Mouse (Mus musculus) CH12.LX (cell line): Measurements from ENCODE around the gene Best1. TPM values are rescaled to one million over a fixed set of nuclear protein-coding genes. Genes with fewer than 3 reads are reported as not detected.

ENCODE experiments used
- DNase-seq: peaks from one replicate; pipeline ENCODE4 v3.0.0-alpha.2; 2013; ENCODE audit errors: extremely low read depth
- H3K27ac ChIP-seq: 2 replicates; pipeline ENCODE4 v1.5.1; 2012; ENCODE audit warnings: low read depth, mild to moderate bottlenecking, control low read depth, moderate library complexity; ENCODE audit not compliant: insufficient read depth
- H3K27me3 ChIP-seq: replicated peaks from 2 replicates; pipeline ENCODE3; 2012; ENCODE audit warnings: inconsistent platforms
- H3K36me3 ChIP-seq, 2 experiments: replicated peaks in 1 of 2; 2 replicates each; pipeline versions ENCODE3 to v1.6.1; 2012; ENCODE audit warnings: inconsistent platforms in 1 of 2, low read length in 1 of 2, mild to moderate bottlenecking in 1 of 2, mixed read lengths in 1 of 2, moderate library complexity in 1 of 2; ENCODE audit not compliant: control insufficient read depth in 1 of 2, insufficient read depth in 1 of 2
- H3K4me1 ChIP-seq, 2 experiments: 2 replicates each; pipeline ENCODE4 v1.6.1; 2012; ENCODE audit warnings: inconsistent platforms in 1 of 2, moderate library complexity in 1 of 2; ENCODE audit not compliant: insufficient read depth in 2 of 2, control insufficient read depth in 1 of 2
- H3K4me2 ChIP-seq: 2 replicates; pipeline ENCODE4 v1.6.1; 2012; ENCODE audit warnings: low read depth, mild to moderate bottlenecking, control low read depth; ENCODE audit not compliant: poor library complexity, insufficient read depth, severe bottlenecking
- H3K4me3 ChIP-seq, 3 experiments: fragments of 150-350 bp in 1 of 3; sonication (generic) in 1 of 3; replicated peaks in 1 of 3; 2 replicates each; pipeline versions ENCODE3 to v1.5.1; 2011 to 2012; ENCODE audit warnings: low read depth in 2 of 3, low read length in 2 of 3, mild to moderate bottlenecking in 2 of 3, moderate library complexity in 2 of 3, control low read depth in 1 of 3, improper control_type of control experiment in 1 of 3, inconsistent platforms in 1 of 3, mixed read lengths in 1 of 3; ENCODE audit not compliant: poor library complexity in 1 of 3
- H3K79me2 ChIP-seq: replicated peaks from 2 replicates; pipeline ENCODE4 v1.6.1; 2012; ENCODE audit warnings: mild to moderate bottlenecking, moderate library complexity; ENCODE audit not compliant: control insufficient read depth, poor library complexity, insufficient read depth, severe bottlenecking; ENCODE audit errors: extremely low read depth
- H3K9ac ChIP-seq: 2 replicates; pipeline ENCODE4 v1.6.1; 2012; ENCODE audit warnings: low read depth, mild to moderate bottlenecking, control low read depth, moderate library complexity; ENCODE audit not compliant: insufficient read depth
- H3K9me3 ChIP-seq: replicated peaks from 2 replicates; pipeline ENCODE3; 2012; ENCODE audit warnings: low read length, inconsistent platforms, mixed read lengths
- CHD1 ChIP-seq: IDR thresholded peaks from 2 replicates; pipeline ENCODE4 v1.6.1; 2012; ENCODE audit warnings: low read depth, low read length, improper control_type of control experiment, inconsistent platforms
- CHD2 ChIP-seq: IDR thresholded peaks from 2 replicates; pipeline ENCODE4 v1.6.1; 2011; ENCODE audit warnings: low read length, improper control_type of control experiment
- ELF1 ChIP-seq: IDR thresholded peaks from 2 replicates; pipeline ENCODE4 v1.6.1; 2014; ENCODE audit warnings: low read depth, mild to moderate bottlenecking, inconsistent platforms, low read length, improper control_type of control experiment
- EP300 ChIP-seq: IDR thresholded peaks from 2 replicates; pipeline ENCODE4 v1.6.1; 2011; ENCODE audit warnings: low read length, improper control_type of control experiment
- GABPA ChIP-seq: IDR thresholded peaks from 2 replicates; pipeline ENCODE4 v1.6.1; 2012; ENCODE audit warnings: low read depth, low read length, improper control_type of control experiment, inconsistent platforms; ENCODE audit not compliant: insufficient replicate concordance
- JUN ChIP-seq: IDR thresholded peaks from 2 replicates; pipeline ENCODE4 v1.6.1; 2011; ENCODE audit warnings: low read depth, mild to moderate bottlenecking, low read length, improper control_type of control experiment, moderate library complexity; ENCODE audit not compliant: insufficient read depth
- JUND ChIP-seq: conservative IDR thresholded peaks from 2 replicates; pipeline ENCODE4 v1.6.1; 2011; ENCODE audit warnings: low read depth, low read length, improper control_type of control experiment
- MAFK ChIP-seq: IDR thresholded peaks from 2 replicates; pipeline ENCODE4 v1.6.1; 2011; ENCODE audit warnings: low read length, improper control_type of control experiment; ENCODE audit not compliant: insufficient replicate concordance
- MEF2A ChIP-seq: IDR thresholded peaks from 2 replicates; pipeline ENCODE4 v1.6.1; 2014; ENCODE audit warnings: low read depth, mild to moderate bottlenecking, inconsistent platforms, low read length, improper control_type of control experiment, borderline replicate concordance
- NELFE ChIP-seq: IDR thresholded peaks from 2 replicates; pipeline ENCODE4 v1.6.1; 2011; ENCODE audit warnings: low read depth, low read length, improper control_type of control experiment
- RAD21 ChIP-seq: IDR thresholded peaks from 2 replicates; pipeline ENCODE4 v1.6.1; 2011; ENCODE audit warnings: low read depth, mild to moderate bottlenecking, low read length, improper control_type of control experiment, moderate library complexity
- TBP ChIP-seq: conservative IDR thresholded peaks from 2 replicates; pipeline ENCODE4 v1.6.1; 2011; ENCODE audit warnings: low read depth, low read length, improper control_type of control experiment
- TCF12 ChIP-seq: IDR thresholded peaks from 2 replicates; pipeline ENCODE4 v1.6.1; 2014; ENCODE audit warnings: low read depth, mild to moderate bottlenecking, inconsistent platforms, low read length, improper control_type of control experiment
- USF2 ChIP-seq: conservative IDR thresholded peaks from 2 replicates; pipeline ENCODE4 v1.6.1; 2011; ENCODE audit warnings: low read depth, low read length, improper control_type of control experiment
- ZKSCAN1 ChIP-seq: IDR thresholded peaks from 2 replicates; pipeline ENCODE4 v1.6.1; 2012; ENCODE audit warnings: low read depth, inconsistent platforms, low read length, improper control_type of control experiment, borderline replicate concordance
- dilution Hi-C: fragments of 300-500 bp; cut with MboI; formaldehyde crosslinking; loops from 2 replicates; pipeline ENCODE4 v1.14.3; 2020; ENCODE audit warnings: low sequenced_read_pairs; ENCODE audit not compliant: extremely low pct_unique_long_range_greater_than_20kb, extremely low pct_ligation_motif_present
- in situ Hi-C: fragments of 300-500 bp; cut with MboI; formaldehyde crosslinking; loops from 3 replicates; pipeline ENCODE4 v1.14.3; 2019; ENCODE audit warnings: low sequenced_read_pairs, low pct_ligation_motif_present, low pct_unique_long_range_greater_than_20kb, mixed read lengths
- polyA plus RNA-seq: library from polyadenylated mRNA; unstranded; fragments of >175 nt; gene quantifications from 2 replicates; pipeline ENCODE4 v1.2.1, GENCODE M21; 2012; ENCODE audit warnings: low read depth; ENCODE audit not compliant: insufficient read length
- total RNA-seq, 2 experiments: library from RNA; depleted of rRNA; stranded (reverse); fragments of 300-350 nt in 1 of 2; fragments of >200 nt in 1 of 2; gene quantifications; 2 replicates each; pipeline ENCODE4 v1.2.3; 2012 to 2014

Best1 gene
- total and polyA plus RNA-seq, 3 experiments: 0.13 TPM; not detected in 2

DNA sequence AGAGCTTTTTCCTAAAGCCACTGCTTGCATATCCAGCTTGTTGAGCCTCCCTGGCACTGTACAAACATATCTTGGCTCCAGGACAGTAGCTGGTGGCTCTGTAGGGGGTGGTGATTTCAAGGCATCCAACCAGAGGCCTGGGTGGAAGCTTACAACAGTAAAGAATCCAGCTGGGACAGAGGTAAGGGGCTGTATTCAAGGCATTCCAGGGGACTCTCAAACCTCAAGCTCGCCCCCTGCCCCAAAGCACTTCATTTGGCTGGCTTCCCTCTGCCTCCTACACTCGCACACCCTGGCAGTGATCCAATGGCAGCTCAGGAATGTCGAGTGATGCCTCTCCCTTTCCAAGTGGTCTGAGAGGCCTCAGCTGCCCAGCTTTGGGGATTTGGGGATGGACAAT lies 37.5 kb upstream of the Best1 start:
- no peak for DNase-seq
- dilution Hi-C loops: no loop called here
- no peaks in the 10 kb centered on the region; a peak in 1 of 4 replicates for H3K4me1 ChIP-seq
- H3K36me3 ChIP-seq: no peaks in the 10 kb centered on the region
- H3K4me3 ChIP-seq: no peak overlapping the region
- peaks cover 19% of the 10 kb centered on the region for H3K27me3 ChIP-seq
- no peak for TF ChIP-seq TCF12
- TF ChIP-seq CHD2: no peak
- no peak for TF ChIP-seq USF2
- no peak for TF ChIP-seq JUND
- TF ChIP-seq GABPA: no peak
- no peak for TF ChIP-seq RAD21
- H3K79me2 ChIP-seq: no peaks in the 10 kb centered on the region
- in situ Hi-C loops: loop anchor here (5.0 to 10.0 kb wide), 2 partner anchors 127 to 166 kb away; partner anchors contain the start of genes Fen1 and Tmem258
- peaks cover 4% of the 10 kb centered on the region for H3K9me3 ChIP-seq
- no peak overlapping the region for H3K27ac ChIP-seq
- H3K9ac ChIP-seq: no peak overlapping the region
- no peak overlapping the region for H3K4me2 ChIP-seq

DNA sequence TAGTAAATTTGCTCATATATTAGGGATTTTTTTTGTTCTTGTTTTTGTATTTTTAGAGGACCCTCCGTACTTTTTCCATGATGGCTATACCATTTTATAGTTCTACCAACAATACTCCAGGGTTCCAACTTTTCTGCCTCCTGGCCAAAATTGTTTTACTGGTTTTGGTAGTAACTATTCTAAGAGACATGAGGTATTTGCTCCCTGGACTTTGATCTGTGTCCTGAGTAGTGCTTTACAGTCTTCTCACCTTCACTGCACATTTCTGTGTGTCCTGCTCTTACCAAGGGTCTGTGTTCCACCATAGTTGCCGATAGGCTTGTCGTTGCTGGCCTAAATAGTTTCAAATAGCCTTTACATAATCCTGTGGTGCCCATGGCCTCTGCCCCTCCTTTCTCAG lies 36.9 kb upstream of the Best1 start:
- H3K27me3 ChIP-seq: peaks cover 19% of the 10 kb centered on the region
- peaks cover 4% of the 10 kb centered on the region for H3K9me3 ChIP-seq
- H3K4me3 ChIP-seq: no peak overlapping the region
- dilution Hi-C loops: no loop called here
- H3K36me3 ChIP-seq: no peaks in the 10 kb centered on the region
- in situ Hi-C loops: loop anchor here (5.0 to 10.0 kb wide), 2 partner anchors 126 to 166 kb away; partner anchors contain the start of genes Fen1 and Tmem258
- no peak overlapping the region for H3K27ac ChIP-seq
- H3K4me1 ChIP-seq: no peaks in the 10 kb centered on the region; a peak in 1 of 4 replicates
- TF ChIP-seq ELF1 (no peak), CHD1 (no peak), TBP (no peak), GABPA (no peak), EP300 (no peak), MAFK (no peak), NELFE (no peak), ZKSCAN1 (no peak), JUN (no peak), MEF2A (no peak)
- no peak overlapping the region for H3K4me2 ChIP-seq
- H3K79me2 ChIP-seq: no peaks in the 10 kb centered on the region
- no peak for DNase-seq
- H3K9ac ChIP-seq: no peak overlapping the region
